Mouse (Mus musculus): Measurements from ENCODE around the gene Gm16513. TPM values are rescaled to one million over a fixed set of nuclear protein-coding genes. Genes with fewer than 3 reads are reported as not detected.
"Not testable (repeated sequence)": the region's sequence is repeated elsewhere in the genome, so short reads cannot be mapped to it uniquely, and the experiment has no call there.

The Gm16513 gene
- polyA plus RNA-seq (2016; fragmentation: Nextera tagmentation; extraction: Ambion mirVana): not detected in 2 replicates

GRCm38 (mm10) chr5:95182324-95182723 is at the start of gene Gm16513:
Gm16513 (plus strand) TSS chr5:95182624.
- not testable (repeated sequence) for ATAC-seq (ENCODE audit: low FRiP score, low read depth); H3K27me3 ChIP-seq; H3K9ac ChIP-seq (replicated peaks); H3K9me3 ChIP-seq; H3K4me3 ChIP-seq; H3K27ac ChIP-seq (replicated peaks); H3K36me3 ChIP-seq; H3K4me2 ChIP-seq (replicated peaks); H3K4me1 ChIP-seq
- no CpG with 5 or more reads among the region's 1 CpGs for WGBS

Other genes starting within 250 kb of the Gm16513 start
- not detected in 2 replicates for gene Gm6367, start 194.0 kb upstream of the Gm16513 start, polyA plus RNA-seq (2016; fragmentation: Nextera tagmentation; extraction: Ambion mirVana)
- not detected in 2 replicates for gene Gm7942, start 75.7 kb upstream of the Gm16513 start, polyA plus RNA-seq (2016; fragmentation: Nextera tagmentation; extraction: Ambion mirVana)
- gene Gm10424, start 90.1 kb downstream of the Gm16513 start, polyA plus RNA-seq (2016; fragmentation: Nextera tagmentation; extraction: Ambion mirVana): not detected in 2 replicates
- gene Gm3259, start 123.3 kb downstream of the Gm16513 start, polyA plus RNA-seq (2016; fragmentation: Nextera tagmentation; extraction: Ambion mirVana): not detected in 2 replicates

Measured in midbrain, embryonic 12.5 days (tissue).